Mouse (Mus musculus): ENCODE results near the gene Mtf1. TPM values are rescaled to one million over a fixed set of nuclear protein-coding genes. Genes with fewer than 3 reads are reported as not detected.

Mtf1 gene
- 6.2 and 6.9 TPM in 2 replicates for polyA plus RNA-seq (2012; ENCODE audit: insufficient read depth, insufficient read length, missing spikeins)

GRCm38 (mm10) chr4:124801552-124802308 lies at the start of gene Mtf1:
Mtf1 (plus strand) TSS chr4:124802104.
- Histone ChIP-seq H3K27ac (replicated peaks; ENCODE audit: low read depth, low read length) (peak within 1 kb of the TSS; percentile 81), H3K4me3 (ENCODE audit: insufficient read depth, low read depth, low read length) (peak within 1 kb of the TSS; percentile 83), H3K4me1 (ENCODE audit: control insufficient read depth, insufficient read depth, insufficient read length, low read length) (no peaks in the 10 kb centered on the region; the same call in 1 of the 2 replicates)

GRCm38 (mm10) chr4:124752281-124753199 lies 49.4 kb upstream of the Mtf1 start:
- peak overlapping the region; percentile 74 for H3K4me3 ChIP-seq (ENCODE audit: insufficient read depth, low read depth, low read length)
- H3K4me1 ChIP-seq (ENCODE audit: control insufficient read depth, insufficient read depth, insufficient read length, low read length) = peaks cover 2% of the 10 kb centered on the region; the same call in 1 of the 2 replicates
- H3K27ac ChIP-seq (replicated peaks; ENCODE audit: low read depth, low read length) = no peak overlapping the region

GRCm38 (mm10) chr4:124755526-124755925 lies 46.4 kb upstream of the Mtf1 start:
- Histone ChIP-seq H3K27ac (replicated peaks; ENCODE audit: low read depth, low read length) (0 out of 2 replicates have a peak overlapping the region, but pooled peaks have one; percentile 6), H3K4me1 (ENCODE audit: control insufficient read depth, insufficient read depth, insufficient read length, low read length) (peaks cover 6% of the 10 kb centered on the region), H3K4me3 (ENCODE audit: insufficient read depth, low read depth, low read length) (no peak overlapping the region)

GRCm38 (mm10) chr4:124759305-124759811 lies 42.5 kb upstream of the Mtf1 start:
- Histone ChIP-seq H3K4me3 (ENCODE audit: insufficient read depth, low read depth, low read length) (no peak overlapping the region), H3K27ac (replicated peaks; ENCODE audit: low read depth, low read length) (no peak overlapping the region), H3K4me1 (ENCODE audit: control insufficient read depth, insufficient read depth, insufficient read length, low read length) (peaks cover 6% of the 10 kb centered on the region)

GRCm38 (mm10) chr4:124761201-124761600 lies 40.7 kb upstream of the Mtf1 start:
- Histone ChIP-seq H3K4me3 (ENCODE audit: insufficient read depth, low read depth, low read length) (no peak overlapping the region), H3K27ac (replicated peaks; ENCODE audit: low read depth, low read length) (no peak overlapping the region), H3K4me1 (ENCODE audit: control insufficient read depth, insufficient read depth, insufficient read length, low read length) (peaks cover 5% of the 10 kb centered on the region)

GRCm38 (mm10) chr4:124762858-124763452 lies 38.9 kb upstream of the Mtf1 start:
- peaks cover 11% of the 10 kb centered on the region for H3K4me1 ChIP-seq (ENCODE audit: control insufficient read depth, insufficient read depth, insufficient read length, low read length)
- no peak overlapping the region for H3K27ac ChIP-seq (replicated peaks; ENCODE audit: low read depth, low read length)
- no peak overlapping the region for H3K4me3 ChIP-seq (ENCODE audit: insufficient read depth, low read depth, low read length)

- peaks cover 7% of the 10 kb centered on the region; the same call in 1 of the 2 replicates for H3K4me1 ChIP-seq (ENCODE audit: control insufficient read depth, insufficient read depth, insufficient read length, low read length)
- no peak overlapping the region for H3K4me3 ChIP-seq (ENCODE audit: insufficient read depth, low read depth, low read length)
- H3K27ac ChIP-seq (replicated peaks; ENCODE audit: low read depth, low read length) = no peak overlapping the region
Measured at GRCm38 (mm10) chr4:124765802-124766565, 35.9 kb upstream of the Mtf1 start.

GRCm38 (mm10) chr4:124766566-124766940 lies 35.4 kb upstream of the Mtf1 start:
- no peak overlapping the region for H3K27ac ChIP-seq (replicated peaks; ENCODE audit: low read depth, low read length)
- H3K4me3 ChIP-seq (ENCODE audit: insufficient read depth, low read depth, low read length) = no peak overlapping the region
- peaks cover 7% of the 10 kb centered on the region; the same call in 1 of the 2 replicates for H3K4me1 ChIP-seq (ENCODE audit: control insufficient read depth, insufficient read depth, insufficient read length, low read length)

GRCm38 (mm10) chr4:124768963-124769591 lies 32.8 kb upstream of the Mtf1 start:
- H3K4me3 ChIP-seq (ENCODE audit: insufficient read depth, low read depth, low read length) = no peak overlapping the region
- H3K4me1 ChIP-seq (ENCODE audit: control insufficient read depth, insufficient read depth, insufficient read length, low read length) = peaks cover 10% of the 10 kb centered on the region
- H3K27ac ChIP-seq (replicated peaks; ENCODE audit: low read depth, low read length) = no peak overlapping the region

- Histone ChIP-seq H3K4me1 (ENCODE audit: control insufficient read depth, insufficient read depth, insufficient read length, low read length) (peaks cover 13% of the 10 kb centered on the region), H3K4me3 (ENCODE audit: insufficient read depth, low read depth, low read length) (no peak overlapping the region)
Measured at GRCm38 (mm10) chr4:124770624-124771023, 31.3 kb upstream of the Mtf1 start.

GRCm38 (mm10) chr4:124772125-124772524 lies 29.8 kb upstream of the Mtf1 start:
- peaks cover 6% of the 10 kb centered on the region for H3K4me1 ChIP-seq (ENCODE audit: control insufficient read depth, insufficient read depth, insufficient read length, low read length)
- peak overlapping the region; percentile 46 for H3K27ac ChIP-seq (replicated peaks; ENCODE audit: low read depth, low read length)
- no peak overlapping the region for H3K4me3 ChIP-seq (ENCODE audit: insufficient read depth, low read depth, low read length)

More at GRCm38 (mm10) chr4:124770624-124771023, 31.3 kb upstream of the Mtf1 start:
- H3K27ac ChIP-seq (replicated peaks; ENCODE audit: low read depth, low read length) = no peak overlapping the region

- Histone ChIP-seq H3K4me3 (ENCODE audit: insufficient read depth, low read depth, low read length) (no peak overlapping the region), H3K27ac (replicated peaks; ENCODE audit: low read depth, low read length) (no peak overlapping the region)
Measured at GRCm38 (mm10) chr4:124773449-124773848, 28.5 kb upstream of the Mtf1 start.

GRCm38 (mm10) chr4:124773995-124774394 lies 27.9 kb upstream of the Mtf1 start:
- H3K4me3 ChIP-seq (ENCODE audit: insufficient read depth, low read depth, low read length) = no peak overlapping the region
- H3K27ac ChIP-seq (replicated peaks; ENCODE audit: low read depth, low read length) = no peak overlapping the region
- peaks cover 6% of the 10 kb centered on the region for H3K4me1 ChIP-seq (ENCODE audit: control insufficient read depth, insufficient read depth, insufficient read length, low read length)

More at GRCm38 (mm10) chr4:124773449-124773848, 28.5 kb upstream of the Mtf1 start:
- peaks cover 6% of the 10 kb centered on the region for H3K4me1 ChIP-seq (ENCODE audit: control insufficient read depth, insufficient read depth, insufficient read length, low read length)

- peaks cover 6% of the 10 kb centered on the region for H3K4me1 ChIP-seq (ENCODE audit: control insufficient read depth, insufficient read depth, insufficient read length, low read length)
- no peak overlapping the region for H3K27ac ChIP-seq (replicated peaks; ENCODE audit: low read depth, low read length)
- no peak overlapping the region for H3K4me3 ChIP-seq (ENCODE audit: insufficient read depth, low read depth, low read length)
Measured at GRCm38 (mm10) chr4:124774429-124774828, 27.5 kb upstream of the Mtf1 start.

All from brown adipose tissue, adult 24 weeks (tissue).